ENCODE assay signal across 11 mouse cellular contexts in genomic region chr11:79835873-79836272, GRCm38 (mm10).
"Had no signal": no experiment of that assay in that cellular context is flagged by ENCODE, and none has a peak within 500 bp of the region (broad histone marks: within the 10 kb centered on the region; RNA-seq: fewer than 3 reads in every experiment).

No protein-coding gene starts in this region.

- DNase-seq: retina, postnatal 1 day; right cerebral cortex, adult 18-20 months; right cerebral cortex, postnatal 14 days; right cerebral cortex, postnatal 25 days; right cerebral cortex, postnatal 4 days; thymus, adult 18-20 months; thymus, adult 2 months; thymus, postnatal 14 days; thymus, postnatal 25 days; thymus, postnatal 36 days; thymus, postnatal 4 days had no signal
